Mouse (Mus musculus) right cerebral cortex, adult 2 months (tissue): ENCODE results near the gene Slc41a2.
A peak's percentile ranks its signal among the peaks of the same experiment; 100 is the strongest.

Experiments
- DNase-seq, 2 experiments: peaks; one replicate each; pipeline ENCODE4 v3.0.0; 2021 to 2022; ENCODE audit warnings: low spot score in 2 of 2

The Slc41a2 gene

GRCm38 (mm10) chr10:83185121-83185520, 152.6 kb downstream of the Slc41a2 start:
- no peak for DNase-seq

- DNase-seq, result peak; percentile 22 to 32
Observed at GRCm38 (mm10) chr10:83184480-83185069, 153.1 kb downstream of the Slc41a2 start.

GRCm38 (mm10) chr10:83183634-83184479, 153.8 kb downstream of the Slc41a2 start:
- DNase-seq, result no peak

- peak; percentile 74 to 75 for DNase-seq
Observed at GRCm38 (mm10) chr10:83182573-83182960, 155.1 kb downstream of the Slc41a2 start.

- DNase-seq, result peak; percentile 15 to 38
Observed at GRCm38 (mm10) chr10:83181831-83182572, 155.7 kb downstream of the Slc41a2 start.
